Mouse (Mus musculus) myocyte (in vitro differentiated cells): ENCODE data around the gene Gm13278.
"Not testable (repeated sequence)": the region's sequence is repeated elsewhere in the genome, so short reads cannot be mapped to it uniquely, and the experiment has no call there.

Experiments used
- E2F4 ChIP-seq: IDR thresholded peaks from one replicate; pipeline ENCODE4 v1.6.1; 2011; ENCODE audit warnings: mild to moderate bottlenecking, control low read depth, moderate library complexity; ENCODE audit not compliant: insufficient read depth
- MAX ChIP-seq: IDR thresholded peaks from one replicate; pipeline ENCODE4 v1.6.1; 2011; ENCODE audit warnings: low read depth, mild to moderate bottlenecking, control low read depth
- POLR2A ChIP-seq: IDR thresholded peaks from one replicate; pipeline ENCODE4 v1.6.1; 2011; ENCODE audit warnings: low read depth, mild to moderate bottlenecking, control low read depth, moderate library complexity; ENCODE audit not compliant: insufficient read length
- POLR2AphosphoS2 ChIP-seq: IDR thresholded peaks from one replicate; pipeline ENCODE4 v1.6.1; 2011; ENCODE audit warnings: low read depth, control low read depth; ENCODE audit not compliant: insufficient read length
- REST ChIP-seq: IDR thresholded peaks from one replicate; pipeline ENCODE4 v1.6.1; 2011; ENCODE audit warnings: mild to moderate bottlenecking, control low read depth, moderate library complexity; ENCODE audit not compliant: insufficient read depth, insufficient read length
- TCF12 ChIP-seq: IDR thresholded peaks from one replicate; pipeline ENCODE4 v1.6.1; 2011; ENCODE audit warnings: mild to moderate bottlenecking, control low read depth; ENCODE audit not compliant: poor library complexity, insufficient read depth, severe bottlenecking
- TCF3 ChIP-seq: IDR thresholded peaks from one replicate; pipeline ENCODE4 v1.6.1; 2011; ENCODE audit warnings: low read depth, control low read depth; ENCODE audit not compliant: insufficient read length
- USF1 ChIP-seq: IDR thresholded peaks from one replicate; pipeline ENCODE4 v1.6.1; 2011; ENCODE audit warnings: low read depth, mild to moderate bottlenecking, control low read depth, moderate library complexity

GRCm38 (mm10) chr4:88805231-88805630, 13.9 kb downstream of the Gm13278 start, which contains the start of gene Gm13288:
- not testable (repeated sequence) for TF ChIP-seq POLR2A, MAX, POLR2AphosphoS2, E2F4, REST, TCF3, USF1, TCF12
